In the genomic region with DNA sequence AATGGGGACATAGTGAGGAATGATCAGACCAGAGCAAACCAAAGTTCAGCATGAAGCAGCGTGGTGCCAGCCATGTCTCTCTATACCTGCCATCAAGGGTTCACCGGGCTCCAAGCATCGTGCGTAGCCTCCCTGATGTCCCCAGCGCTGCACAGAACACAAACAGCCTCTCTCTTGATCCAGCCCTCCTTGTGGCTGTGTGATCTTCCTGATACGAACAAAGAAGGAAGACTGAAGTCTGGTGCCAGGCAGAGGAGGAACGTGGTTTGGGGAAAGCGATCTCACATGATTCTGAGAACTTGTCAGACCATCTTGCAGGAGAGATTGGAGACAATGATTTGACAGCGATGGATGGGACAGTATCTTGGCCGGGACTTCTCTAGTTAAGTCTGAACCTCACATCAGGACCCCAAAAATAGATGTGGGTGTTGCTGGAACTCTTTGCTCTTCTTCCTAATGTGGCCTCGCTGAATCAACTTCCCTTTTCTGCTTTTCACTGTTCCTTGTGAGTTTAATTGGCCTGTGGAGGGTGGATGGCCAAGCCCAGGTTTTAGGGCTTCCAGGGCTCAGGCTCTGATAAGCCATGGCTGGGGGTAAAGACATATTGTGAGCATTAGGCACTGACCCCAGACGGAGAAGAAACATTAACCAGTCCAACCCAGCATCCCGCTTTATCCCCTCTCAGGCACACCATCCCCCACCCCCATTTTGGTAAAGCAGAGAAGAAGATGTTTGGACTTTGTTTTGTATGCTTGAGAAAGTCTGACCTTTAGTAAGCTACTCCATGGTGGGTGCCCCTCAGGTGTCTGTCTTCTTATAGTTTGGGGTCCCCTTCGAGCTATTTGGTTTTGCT, we compare ENCODE assay signal across 1 mouse cellular context.
TF ChIP-seq lines count a peak whose summit lies in the region.

No protein-coding gene starts in this region.

TF ChIP-seq in MEL, 35 proteins besides CTCF, POLR2A, EP300 and RAD21:
- TF ChIP-seq MYC (IDR thresholded peaks at IDR 0.05; ENCODE audit: low read depth, low read length), result 0 out of 2 replicates have a peak, but pooled peaks have one; percentile 13
- TF ChIP-seq UBTF (IDR thresholded peaks at IDR 0.05; ENCODE audit: borderline replicate concordance, insufficient read depth, low read depth, low read length), result 0 out of 2 replicates have a peak, but pooled peaks have one; percentile 40
- no peak for TF ChIP-seq USF1 (IDR thresholded peaks at IDR 0.05; ENCODE audit: low read depth, low read length)
- 0 out of 2 replicates have a peak, but pooled peaks have one; percentile 35 for TF ChIP-seq MEF2A (IDR thresholded peaks at IDR 0.05; ENCODE audit: extremely low read depth, insufficient replicate concordance, low read depth, low read length, poor library complexity, severe bottlenecking)
- no peak for TF ChIP-seq CHD1 (IDR thresholded peaks at IDR 0.05; ENCODE audit: low read depth, low read length)
- TF ChIP-seq JUND (IDR thresholded peaks at IDR 0.05; ENCODE audit: low read depth, low read length), result no peak
- TF ChIP-seq SIN3A (IDR thresholded peaks at IDR 0.05; ENCODE audit: low read length), result no peak; the same call in 1 of the 2 replicates
- TF ChIP-seq MAX (IDR thresholded peaks at IDR 0.05; ENCODE audit: low read length), result no peak
- TF ChIP-seq ELF1 (IDR thresholded peaks at IDR 0.05; ENCODE audit: low read depth, low read length), result no peak
- no peak for TF ChIP-seq SMC3 (IDR thresholded peaks at IDR 0.05; ENCODE audit: low read depth, low read length)
- no peak for TF ChIP-seq E2F4 (IDR thresholded peaks at IDR 0.05; ENCODE audit: borderline replicate concordance, low read depth, low read length)
- no peak for TF ChIP-seq ZMIZ1 (IDR thresholded peaks at IDR 0.05; ENCODE audit: low read depth, low read length)
